Mouse (Mus musculus): ENCODE results near the gene Gdpgp1. TPM values are rescaled to one million over a fixed set of nuclear protein-coding genes. Genes with fewer than 3 reads are reported as not detected.

Gene Gdpgp1
- polyA plus RNA-seq, 1 experiment from 2014 or later = 3.5 TPM

GRCm38 (mm10) chr7:80205705-80206589 lies 26.7 kb upstream of the Gdpgp1 start:
- WGBS = 71% methylated on average over 12 of the region's 12 CpGs
- no peaks in the 10 kb centered on the region for H3K9me3 ChIP-seq (ENCODE audit: low read length)
- H3K27me3 ChIP-seq (ENCODE audit: insufficient read depth, low read length) = no peaks in the 10 kb centered on the region
- H3K4me1 ChIP-seq (ENCODE audit: insufficient read depth, low read length) = peaks cover 73% of the 10 kb centered on the region
- H3K27ac ChIP-seq (ENCODE audit: low read length) = no peak overlapping the region
- no peak overlapping the region for H3K4me2 ChIP-seq (replicated peaks; ENCODE audit: low read depth, low read length)
- no peak overlapping the region for H3K9ac ChIP-seq (replicated peaks; ENCODE audit: low read length)
- ATAC-seq (ENCODE audit: low FRiP score, low TSS enrichment) = no peak
- no peak overlapping the region for H3K4me3 ChIP-seq (ENCODE audit: low read length)
- H3K36me3 ChIP-seq (ENCODE audit: insufficient read depth, low read length) = no peaks in the 10 kb centered on the region

- peak; percentile 46 for ATAC-seq (ENCODE audit: low FRiP score, low TSS enrichment)
- Histone ChIP-seq H3K27ac (ENCODE audit: low read length) (peak overlapping the region; percentile 26), H3K4me2 (replicated peaks; ENCODE audit: low read depth, low read length) (no peak overlapping the region)
Observed at GRCm38 (mm10) chr7:80207314-80207731, 25.3 kb upstream of the Gdpgp1 start.

GRCm38 (mm10) chr7:80208026-80208642 lies 24.5 kb upstream of the Gdpgp1 start:
- Histone ChIP-seq H3K36me3 (ENCODE audit: insufficient read depth, low read length) (peaks cover 2% of the 10 kb centered on the region; the same call in 1 of the 2 replicates), H3K9me3 (ENCODE audit: low read length) (no peaks in the 10 kb centered on the region), H3K27ac (ENCODE audit: low read length) (peak overlapping the region; percentile 26; the same call in 1 of the 2 replicates), H3K4me1 (ENCODE audit: insufficient read depth, low read length) (peaks cover 60% of the 10 kb centered on the region), H3K4me2 (replicated peaks; ENCODE audit: low read depth, low read length) (no peak overlapping the region), H3K4me3 (ENCODE audit: low read length) (no peak overlapping the region), H3K9ac (replicated peaks; ENCODE audit: low read length) (no peak overlapping the region), H3K27me3 (ENCODE audit: insufficient read depth, low read length) (no peaks in the 10 kb centered on the region)
- WGBS = 77% methylated on average over 18 of the region's 18 CpGs
- ATAC-seq (ENCODE audit: low FRiP score, low TSS enrichment) = 0 out of 2 replicates have a peak, but pooled peaks have one; percentile 5

More at GRCm38 (mm10) chr7:80207314-80207731, 25.3 kb upstream of the Gdpgp1 start:
- H3K27me3 ChIP-seq (ENCODE audit: insufficient read depth, low read length) = no peaks in the 10 kb centered on the region
- no peaks in the 10 kb centered on the region for H3K9me3 ChIP-seq (ENCODE audit: low read length)
- no peaks in the 10 kb centered on the region for H3K36me3 ChIP-seq (ENCODE audit: insufficient read depth, low read length)
- H3K4me1 ChIP-seq (ENCODE audit: insufficient read depth, low read length) = peaks cover 67% of the 10 kb centered on the region
- H3K4me3 ChIP-seq (ENCODE audit: low read length) = no peak overlapping the region
- 0 out of 2 replicates have a peak overlapping the region, but pooled peaks have one; percentile 25 for H3K9ac ChIP-seq (replicated peaks; ENCODE audit: low read length)
- 53% methylated on average over 3 of the region's 3 CpGs for WGBS

- Histone ChIP-seq H3K9ac (replicated peaks; ENCODE audit: low read length) (peak overlapping the region; percentile 29; the same call in 1 of the 2 replicates), H3K27ac (ENCODE audit: low read length) (peak overlapping the region; percentile 32; the same call in 1 of the 2 replicates), H3K4me2 (replicated peaks; ENCODE audit: low read depth, low read length) (no peak overlapping the region), H3K9me3 (ENCODE audit: low read length) (no peaks in the 10 kb centered on the region), H3K36me3 (ENCODE audit: insufficient read depth, low read length) (peaks cover 7% of the 10 kb centered on the region; the same call in 1 of the 2 replicates), H3K27me3 (ENCODE audit: insufficient read depth, low read length) (no peaks in the 10 kb centered on the region), H3K4me1 (ENCODE audit: insufficient read depth, low read length) (peaks cover 54% of the 10 kb centered on the region), H3K4me3 (ENCODE audit: low read length) (no peak overlapping the region)
- 76% methylated on average over 10 of the region's 10 CpGs for WGBS
- peak; percentile 46; the same call in 1 of the 2 replicates for ATAC-seq (ENCODE audit: low FRiP score, low TSS enrichment)
Observed at GRCm38 (mm10) chr7:80208738-80209430, 23.8 kb upstream of the Gdpgp1 start.

- no peak for ATAC-seq (ENCODE audit: low FRiP score, low TSS enrichment)
- no peak overlapping the region for H3K9ac ChIP-seq (replicated peaks; ENCODE audit: low read length)
- no peak overlapping the region for H3K4me3 ChIP-seq (ENCODE audit: low read length)
- H3K36me3 ChIP-seq (ENCODE audit: insufficient read depth, low read length) = peaks cover 7% of the 10 kb centered on the region; the same call in 1 of the 2 replicates
- no peak overlapping the region for H3K4me2 ChIP-seq (replicated peaks; ENCODE audit: low read depth, low read length)
- peak overlapping the region; percentile 32; the same call in 1 of the 2 replicates for H3K27ac ChIP-seq (ENCODE audit: low read length)
- 72% methylated on average over 6 of the region's 6 CpGs for WGBS
- H3K4me1 ChIP-seq (ENCODE audit: insufficient read depth, low read length) = peaks cover 54% of the 10 kb centered on the region
- H3K9me3 ChIP-seq (ENCODE audit: low read length) = no peaks in the 10 kb centered on the region
- no peaks in the 10 kb centered on the region for H3K27me3 ChIP-seq (ENCODE audit: insufficient read depth, low read length)
Observed at GRCm38 (mm10) chr7:80209669-80210068, 23.0 kb upstream of the Gdpgp1 start.

GRCm38 (mm10) chr7:80210982-80211381 lies 21.7 kb upstream of the Gdpgp1 start:
- Histone ChIP-seq H3K9ac (replicated peaks; ENCODE audit: low read length) (no peak overlapping the region), H3K27me3 (ENCODE audit: insufficient read depth, low read length) (no peaks in the 10 kb centered on the region), H3K4me2 (replicated peaks; ENCODE audit: low read depth, low read length) (no peak overlapping the region), H3K36me3 (ENCODE audit: insufficient read depth, low read length) (peaks cover 12% of the 10 kb centered on the region; the same call in 1 of the 2 replicates), H3K4me1 (ENCODE audit: insufficient read depth, low read length) (peaks cover 47% of the 10 kb centered on the region), H3K4me3 (ENCODE audit: low read length) (no peak overlapping the region), H3K27ac (ENCODE audit: low read length) (no peak overlapping the region), H3K9me3 (ENCODE audit: low read length) (no peaks in the 10 kb centered on the region)
- 84% methylated on average over 4 of the region's 4 CpGs for WGBS
- ATAC-seq (ENCODE audit: low FRiP score, low TSS enrichment) = no peak

- Histone ChIP-seq H3K9ac (replicated peaks; ENCODE audit: low read length) (no peak overlapping the region), H3K4me2 (replicated peaks; ENCODE audit: low read depth, low read length) (no peak overlapping the region), H3K36me3 (ENCODE audit: insufficient read depth, low read length) (peaks cover 30% of the 10 kb centered on the region), H3K27me3 (ENCODE audit: insufficient read depth, low read length) (no peaks in the 10 kb centered on the region), H3K4me3 (ENCODE audit: low read length) (no peak overlapping the region), H3K27ac (ENCODE audit: low read length) (no peak overlapping the region), H3K9me3 (ENCODE audit: low read length) (no peaks in the 10 kb centered on the region), H3K4me1 (ENCODE audit: insufficient read depth, low read length) (peaks cover 21% of the 10 kb centered on the region)
- 92% methylated on average over 7 of the region's 7 CpGs for WGBS
- no peak for ATAC-seq (ENCODE audit: low FRiP score, low TSS enrichment)
Observed at GRCm38 (mm10) chr7:80213604-80214003, 19.1 kb upstream of the Gdpgp1 start.

GRCm38 (mm10) chr7:80214459-80214858 lies 18.2 kb upstream of the Gdpgp1 start:
- Histone ChIP-seq H3K4me2 (replicated peaks; ENCODE audit: low read depth, low read length) (no peak overlapping the region), H3K9me3 (ENCODE audit: low read length) (no peaks in the 10 kb centered on the region), H3K36me3 (ENCODE audit: insufficient read depth, low read length) (peaks cover 39% of the 10 kb centered on the region), H3K4me1 (ENCODE audit: insufficient read depth, low read length) (peaks cover 12% of the 10 kb centered on the region), H3K9ac (replicated peaks; ENCODE audit: low read length) (no peak overlapping the region), H3K4me3 (ENCODE audit: low read length) (no peak overlapping the region), H3K27ac (ENCODE audit: low read length) (no peak overlapping the region), H3K27me3 (ENCODE audit: insufficient read depth, low read length) (no peaks in the 10 kb centered on the region)
- WGBS = 83% methylated on average over 8 of the region's 8 CpGs
- ATAC-seq (ENCODE audit: low FRiP score, low TSS enrichment) = no peak

- Histone ChIP-seq H3K4me1 (ENCODE audit: insufficient read depth, low read length) (0 out of 2 replicates have a peak, but pooled peaks cover 3% of the 10 kb centered on the region), H3K27ac (ENCODE audit: low read length) (no peak overlapping the region), H3K36me3 (ENCODE audit: insufficient read depth, low read length) (peaks cover 48% of the 10 kb centered on the region), H3K9ac (replicated peaks; ENCODE audit: low read length) (peak overlapping the region; percentile 44), H3K9me3 (ENCODE audit: low read length) (no peaks in the 10 kb centered on the region), H3K4me2 (replicated peaks; ENCODE audit: low read depth, low read length) (no peak overlapping the region), H3K27me3 (ENCODE audit: insufficient read depth, low read length) (no peaks in the 10 kb centered on the region), H3K4me3 (ENCODE audit: low read length) (no peak overlapping the region)
- peak; percentile 79 for ATAC-seq (ENCODE audit: low FRiP score, low TSS enrichment)
- 32% methylated on average over 4 of the region's 4 CpGs for WGBS
Observed at GRCm38 (mm10) chr7:80215398-80215797, 17.3 kb upstream of the Gdpgp1 start.

All from kidney, embryonic 16.5 days (tissue).